Mouse (Mus musculus): ENCODE data around the gene Sae1.
"Not testable (repeated sequence)": the region's sequence is repeated elsewhere in the genome, so short reads cannot be mapped to it uniquely, and the experiment has no call there.

Gene Sae1

GRCm38 (mm10) chr7:16402968-16403948, 15.7 kb upstream of the Sae1 start:
- no peak for DNase-seq (ENCODE audit: low read depth in 1 of 2, low spot score in 2 of 2)

DNA sequence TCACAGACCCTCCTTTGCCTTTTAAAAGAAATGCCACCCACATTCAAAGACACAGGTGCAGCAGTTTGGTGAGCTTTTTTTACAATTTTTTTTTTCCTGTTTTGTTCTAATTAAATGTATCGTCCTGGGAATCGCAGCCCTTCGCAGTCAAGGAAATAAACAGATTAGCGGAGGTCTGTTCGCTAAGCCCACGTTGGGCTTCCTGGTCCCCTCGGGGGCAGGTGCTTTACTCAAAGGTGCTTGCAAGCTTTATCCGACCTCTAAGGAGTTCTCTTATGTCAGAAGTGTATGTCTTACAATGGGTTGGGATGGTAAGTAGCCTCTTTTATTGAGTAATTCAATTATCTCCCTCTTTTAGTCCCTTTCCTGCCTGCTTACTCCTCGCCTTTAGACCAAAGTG, 14.8 kb upstream of the Sae1 start:
- DNase-seq (ENCODE audit: low read depth in 1 of 2, low spot score in 2 of 2): no peak

- no peak for DNase-seq (ENCODE audit: low read depth in 1 of 2, low spot score in 2 of 2)
These were observed 14.4 kb upstream of the Sae1 start for GRCm38 (mm10) chr7:16401991-16402431.

GRCm38 (mm10) chr7:16400689-16401611, 13.3 kb upstream of the Sae1 start, which contains the start of gene Zc3h4:
Gene Zc3h4, plus strand, starts transcription at chr7:16400910.
- DNase-seq (ENCODE audit: low read depth in 1 of 2, low spot score in 2 of 2): peak; percentile 69 to 79

- DNase-seq (ENCODE audit: low read depth in 1 of 2, low spot score in 2 of 2): peak; percentile 95
These were observed 12.4 kb upstream of the Sae1 start for GRCm38 (mm10) chr7:16399820-16400688.

DNA sequence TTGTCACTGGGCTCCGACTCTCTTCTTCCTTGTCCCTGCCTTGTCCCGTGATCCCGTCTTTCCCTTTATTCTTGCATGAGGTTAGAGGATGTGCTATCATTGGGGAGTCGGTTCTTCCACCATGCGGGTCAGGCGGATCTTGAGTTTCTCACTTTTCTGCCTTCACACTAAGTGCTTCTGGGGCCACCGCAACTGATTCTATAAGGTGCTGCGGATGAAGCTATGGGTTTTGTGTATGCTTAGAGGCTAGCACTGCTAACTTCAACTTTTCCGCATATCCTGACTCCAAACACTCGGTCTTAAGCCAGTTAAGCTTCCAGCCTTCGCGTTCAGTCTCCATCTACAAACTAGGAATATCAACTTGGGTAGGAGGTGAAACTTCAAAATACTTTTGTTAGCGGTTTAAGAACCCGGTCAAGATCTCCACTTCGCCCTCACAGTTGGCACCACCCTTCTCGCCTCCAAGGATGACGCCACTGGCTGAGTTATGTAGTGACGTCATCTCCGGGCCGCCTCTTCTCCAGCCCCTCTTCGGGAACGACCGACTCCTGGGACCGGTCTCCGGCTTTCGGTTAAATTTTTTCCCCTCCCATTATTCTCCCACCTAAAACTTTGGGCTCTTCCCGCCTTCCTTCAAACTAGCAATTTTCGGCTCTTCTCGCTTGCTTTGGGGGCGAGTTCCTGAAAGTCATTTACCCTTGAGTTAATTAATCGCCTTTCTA, 11.7 kb upstream of the Sae1 start:
- DNase-seq (ENCODE audit: low read depth in 1 of 2, low spot score in 2 of 2): peak; percentile 80 to 90

- no peak for DNase-seq (ENCODE audit: low read depth in 1 of 2, low spot score in 2 of 2)
These were observed 10.9 kb upstream of the Sae1 start for GRCm38 (mm10) chr7:16398387-16399050.

GRCm38 (mm10) chr7:16397465-16397864, 9.9 kb upstream of the Sae1 start:
- DNase-seq (ENCODE audit: low read depth in 1 of 2, low spot score in 2 of 2): no peak

DNA sequence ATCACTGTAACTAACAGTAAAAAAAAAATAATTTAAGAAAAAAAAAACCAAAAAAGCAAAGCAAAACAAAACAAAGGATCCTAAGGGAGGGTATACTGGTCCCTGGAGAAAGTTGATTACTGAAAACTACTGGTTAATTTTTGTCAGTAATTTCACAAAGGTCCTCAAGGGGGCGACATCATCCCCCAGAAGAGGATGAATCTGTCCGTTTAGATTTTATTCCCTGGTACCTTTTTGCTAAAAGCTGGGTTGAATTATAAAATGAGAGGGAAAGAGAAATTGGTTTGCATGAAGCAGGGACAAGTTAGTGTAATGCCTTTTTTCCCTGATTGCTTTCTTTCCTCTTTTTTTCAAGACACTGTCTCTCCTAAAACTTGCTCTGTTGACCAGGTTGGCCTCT, 8.3 kb upstream of the Sae1 start:
- no peak for DNase-seq (ENCODE audit: low read depth in 1 of 2, low spot score in 2 of 2)

DNA sequence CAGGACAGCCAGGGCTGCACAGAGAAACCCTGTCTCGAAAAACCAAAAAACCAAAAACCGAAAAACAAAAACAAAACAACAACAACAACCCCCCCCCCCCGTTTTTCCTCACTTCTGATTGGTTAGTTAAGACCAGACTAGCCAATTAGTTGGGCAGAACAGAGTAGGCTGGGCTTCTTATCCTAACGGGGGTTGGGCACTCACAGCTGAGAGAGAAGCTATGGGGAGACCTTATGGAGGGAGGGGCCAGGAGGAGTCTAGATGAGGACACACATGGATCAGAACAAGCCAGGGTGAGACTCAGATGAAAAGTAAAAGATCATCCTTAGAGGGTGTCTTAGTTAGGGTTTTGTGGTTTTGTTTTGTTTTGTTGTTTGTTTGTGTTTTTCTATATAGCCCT, 5.3 kb upstream of the Sae1 start:
- DNase-seq (ENCODE audit: low read depth in 1 of 2, low spot score in 2 of 2): no peak

DNA sequence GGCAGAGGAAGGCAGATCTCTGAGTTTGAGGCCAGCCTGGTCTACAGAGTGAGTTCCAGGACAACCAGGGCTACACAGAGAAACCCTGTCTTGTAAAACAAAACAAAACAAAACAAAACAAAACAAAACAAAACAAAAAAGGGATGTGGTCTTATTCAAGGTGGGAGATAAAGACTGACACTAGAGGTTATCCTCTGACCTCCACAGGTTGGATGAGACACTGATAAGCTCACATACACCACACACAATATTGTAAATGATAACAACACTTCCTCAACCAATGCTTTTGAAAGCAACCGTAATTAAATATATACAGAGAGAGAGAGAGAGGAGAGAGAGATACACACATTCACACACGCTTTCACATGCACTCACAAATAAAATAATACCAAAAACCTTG, 2.3 kb upstream of the Sae1 start:
- not testable (repeated sequence) for DNase-seq (ENCODE audit: low read depth in 1 of 2, low spot score in 2 of 2)

DNA sequence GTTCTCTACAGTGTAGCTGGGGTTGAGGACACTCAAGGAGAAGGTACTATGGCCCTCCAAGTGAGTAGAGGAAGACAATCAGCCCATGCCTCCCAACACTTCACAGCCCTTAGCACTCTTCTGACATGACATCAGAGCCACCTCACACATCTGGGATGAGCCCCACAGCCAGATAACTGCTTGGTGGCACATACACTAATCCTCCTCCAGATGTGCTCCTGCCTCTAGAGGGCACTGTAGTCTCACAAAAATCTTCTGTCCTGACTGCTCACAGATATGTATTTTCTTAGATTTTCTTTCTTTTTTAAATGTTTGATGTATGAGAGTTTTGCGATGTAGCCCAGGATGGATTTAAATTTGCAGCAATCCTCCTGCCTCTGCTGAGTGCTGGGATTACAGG, 11.1 kb downstream of the Sae1 start:
- DNase-seq (ENCODE audit: low read depth in 1 of 2, low spot score in 2 of 2): peak in 1 of 2 experiments; percentile 42

- no peak for DNase-seq (ENCODE audit: low read depth in 1 of 2, low spot score in 2 of 2)
These were observed 12.6 kb downstream of the Sae1 start for GRCm38 (mm10) chr7:16374989-16375388.

DNA sequence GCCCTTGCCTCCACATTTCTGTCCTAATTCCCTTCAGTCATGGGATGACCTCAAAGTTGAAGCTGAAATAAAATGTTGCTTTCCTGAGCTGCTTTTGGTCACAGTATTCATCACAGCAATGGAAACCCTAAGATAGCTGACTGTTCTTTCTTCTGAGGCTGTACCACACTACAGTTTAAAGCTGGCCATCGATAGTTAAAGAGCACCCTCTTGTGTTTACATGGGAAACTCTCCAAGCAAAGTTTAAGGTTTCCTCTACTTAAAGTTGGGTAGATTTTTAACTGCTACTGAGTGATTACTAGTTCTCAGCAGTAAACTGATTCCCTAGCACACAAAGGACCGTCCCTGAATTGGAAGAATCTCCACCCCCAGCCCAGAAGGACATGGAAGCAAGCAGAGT, 13.9 kb downstream of the Sae1 start:
- DNase-seq (ENCODE audit: low read depth in 1 of 2, low spot score in 2 of 2): no peak

DNA sequence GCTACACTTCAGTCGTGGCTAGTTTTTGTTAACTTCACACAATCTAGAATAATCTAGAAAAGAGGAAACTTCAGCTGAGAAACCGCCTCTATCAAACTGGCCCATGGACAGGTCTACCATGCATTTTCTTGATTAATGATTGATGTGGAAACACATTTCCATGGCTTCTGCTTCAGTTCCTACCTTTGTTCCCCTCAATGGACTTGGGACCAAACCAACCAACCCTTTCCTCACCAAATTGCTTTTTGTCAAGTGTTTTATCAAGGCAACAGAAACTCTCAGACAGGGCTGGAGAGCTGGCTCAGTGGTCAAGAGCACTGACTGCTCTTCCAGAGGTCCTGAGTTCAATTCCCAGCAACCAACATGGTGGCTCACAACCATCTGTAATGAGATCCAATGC, 17.0 kb downstream of the Sae1 start:
- no peak for DNase-seq (ENCODE audit: low read depth in 1 of 2, low spot score in 2 of 2)

DNA sequence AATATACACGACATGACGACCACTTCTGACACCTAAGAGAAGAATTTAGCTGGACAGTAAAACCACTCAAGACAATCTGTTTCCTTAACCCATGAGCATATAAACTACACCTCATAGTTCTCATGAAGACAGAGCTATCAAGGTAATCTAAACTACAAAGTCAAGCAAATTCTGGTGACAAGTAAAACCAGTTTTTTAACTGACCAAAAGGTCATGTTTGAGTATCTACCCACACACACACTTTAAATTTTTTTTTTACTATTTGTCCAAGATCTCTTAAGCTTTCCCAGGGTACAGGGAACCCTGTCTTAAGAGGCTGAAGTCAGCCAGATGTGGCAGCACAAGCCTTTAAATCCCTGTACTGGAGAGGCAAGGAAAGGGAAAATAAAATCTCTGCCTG, 18.8 kb downstream of the Sae1 start:
- no peak for DNase-seq (ENCODE audit: low read depth in 1 of 2, low spot score in 2 of 2)

DNA sequence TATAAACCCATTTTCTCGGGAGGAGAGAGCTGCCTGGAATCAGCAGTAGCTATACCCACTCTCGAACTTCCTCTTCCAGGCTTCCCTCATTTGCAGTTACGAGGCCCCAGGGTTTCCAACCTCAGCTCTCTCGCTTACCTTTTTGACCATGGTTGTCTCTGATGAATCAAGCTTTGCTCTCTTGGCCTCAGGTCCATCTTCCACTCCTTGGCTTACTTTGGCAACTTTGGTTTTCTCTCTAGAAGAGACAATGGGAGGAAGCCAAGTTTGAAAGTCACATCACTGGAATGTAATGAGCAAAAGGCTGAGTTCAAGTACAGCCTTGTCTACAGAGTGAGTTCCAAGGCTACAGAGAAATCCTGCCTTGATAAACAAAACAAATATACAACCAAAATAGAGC, 20.9 kb downstream of the Sae1 start:
- DNase-seq (ENCODE audit: low read depth in 1 of 2, low spot score in 2 of 2): no peak

DNA sequence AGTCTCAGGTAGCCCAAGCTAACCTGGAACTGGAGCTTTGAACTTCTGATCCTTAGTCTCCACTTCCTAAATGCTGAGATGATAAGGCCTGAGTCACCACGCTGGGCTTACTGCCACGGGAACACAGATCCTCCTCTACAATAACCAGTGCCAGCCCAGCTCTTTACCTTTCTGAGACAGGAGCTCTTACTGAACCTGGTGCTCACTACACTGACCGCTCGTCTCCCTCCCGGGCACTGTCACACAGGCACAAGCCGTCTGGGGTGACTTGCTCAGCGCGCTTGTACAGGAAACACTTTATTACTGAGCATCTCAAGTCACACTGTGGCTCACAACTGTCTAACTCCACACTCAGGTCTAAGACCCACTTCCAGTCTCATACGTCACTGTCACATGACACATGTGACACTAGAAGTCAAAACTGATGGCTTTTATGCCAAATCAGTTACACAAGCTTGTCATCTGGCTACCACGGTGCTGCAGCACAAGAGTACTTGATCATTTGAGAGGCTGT, 21.4 kb downstream of the Sae1 start:
- DNase-seq (ENCODE audit: low read depth in 1 of 2, low spot score in 2 of 2): no peak

DNA sequence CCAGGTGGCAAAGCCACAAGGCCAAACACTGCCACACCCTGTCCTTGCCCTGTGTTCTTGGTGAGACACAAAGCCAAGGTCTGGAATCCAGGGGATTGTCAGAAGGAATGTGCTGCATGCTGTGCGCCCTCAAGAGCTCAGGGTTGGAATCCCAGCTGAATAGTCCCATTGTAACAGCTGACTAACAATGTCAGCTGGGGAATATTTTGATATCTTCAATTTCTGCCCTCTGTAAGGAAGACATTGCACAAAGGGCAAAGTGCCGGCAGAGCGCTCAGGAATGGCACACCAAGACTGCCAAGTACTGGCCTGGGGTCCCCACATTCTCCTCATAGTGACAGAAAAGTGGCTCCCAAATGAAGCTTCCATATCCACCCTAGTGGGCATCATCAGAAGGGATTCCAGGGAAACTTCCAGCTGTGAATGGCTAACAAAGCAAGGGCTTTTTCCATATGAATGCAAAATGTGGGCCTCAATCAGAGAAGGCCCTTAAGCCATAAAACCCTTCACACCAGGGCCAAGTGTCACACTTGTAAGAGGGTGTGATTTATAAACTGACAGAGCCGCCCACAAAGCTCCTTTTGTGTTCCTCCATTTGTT, 22.6 kb downstream of the Sae1 start:
- no peak for DNase-seq (ENCODE audit: low read depth in 1 of 2, low spot score in 2 of 2)

Data from monocyte, adult 2 months (primary cell).